In the genomic region with DNA sequence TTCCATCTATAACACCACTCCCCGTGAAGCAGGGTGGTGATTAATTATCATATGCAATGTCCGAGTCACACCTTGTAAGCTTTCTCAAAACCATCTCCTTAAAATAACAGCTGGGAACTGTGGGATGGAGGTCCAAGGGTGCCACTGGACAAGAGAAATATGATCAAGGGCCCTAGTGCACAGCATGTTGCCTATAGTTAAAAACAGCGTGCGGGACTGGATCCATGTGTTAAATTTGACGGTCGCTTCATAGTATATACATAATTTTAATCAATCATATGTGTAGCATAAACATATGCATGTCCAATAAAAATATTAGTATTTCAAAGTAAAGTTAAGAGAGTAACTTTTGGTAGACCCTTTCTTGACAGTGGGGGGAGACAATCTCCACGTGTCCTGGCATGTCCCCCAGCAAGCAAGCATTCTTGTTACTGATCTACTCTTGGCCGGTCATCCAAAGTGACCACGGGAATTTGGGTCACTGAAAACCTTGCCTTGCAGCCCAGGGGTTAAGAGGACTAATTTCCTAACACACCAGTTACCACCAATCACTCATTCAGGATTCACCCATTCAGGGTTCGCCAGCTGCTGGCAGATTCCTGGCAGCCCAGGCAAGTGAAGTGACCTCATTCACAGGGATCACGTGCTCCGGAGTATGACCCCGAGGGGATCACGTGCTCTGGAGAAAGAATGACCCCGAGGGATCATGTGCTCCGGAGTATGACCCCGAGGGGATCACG, we compare ENCODE assay signal across 9 mouse cellular contexts.
DNase-seq lines count a peak whose midpoint lies in the region; ATAC-seq and TF ChIP-seq lines count a peak whose summit lies in the region.
"Had no signal": no experiment of that assay in that cellular context is flagged by ENCODE, and none has a peak within 500 bp of the region (broad histone marks: within the 10 kb centered on the region; RNA-seq: fewer than 3 reads in every experiment).

No protein-coding gene starts in this region.

- TF ChIP-seq CTCF in ES-Bruce4 (IDR thresholded peaks at IDR 0.05; ENCODE audit: low read depth, low read length), result no peak

- no peak for TF ChIP-seq POLR2A in ES-Bruce4 (IDR thresholded peaks at IDR 0.05; ENCODE audit: insufficient read depth, low read length)

- no peaks in the 10 kb centered on the region for H3K9me3 ChIP-seq in ES-Bruce4 (replicated peaks; ENCODE audit: control insufficient read depth, insufficient read depth, low read length, poor library complexity, severe bottlenecking)
- H3K9me3 ChIP-seq in lung, embryonic 16.5 days (ENCODE audit: control insufficient read depth, low read length), result no peaks in the 10 kb centered on the region
- H3K9me3 ChIP-seq: intestine, embryonic 15.5 days had no signal

- intact Hi-C loops in left cerebral cortex, postnatal 4 days (cut with DNase I), result no loop called here

- H3K27ac ChIP-seq in ES-Bruce4 (ENCODE audit: insufficient read depth, low read length), result no peak overlapping the region
- no peak overlapping the region for H3K27ac ChIP-seq in lung, embryonic 16.5 days (ENCODE audit: low read length)
- H3K27ac ChIP-seq: intestine, embryonic 15.5 days had no signal

- H3K9ac ChIP-seq in ES-Bruce4 (ENCODE audit: low read depth, poor library complexity, severe bottlenecking), result no peak overlapping the region
- H3K9ac ChIP-seq in lung, embryonic 16.5 days (ENCODE audit: low read length), result no peak overlapping the region
- H3K9ac ChIP-seq: intestine, embryonic 15.5 days had no signal

- peak; percentile 65; the same call in 1 of the 2 replicates for TF ChIP-seq EP300 in ES-Bruce4 (IDR thresholded peaks at IDR 0.05; ENCODE audit: insufficient read depth, low read depth, low read length)

- no peak overlapping the region for H3K4me2 ChIP-seq in lung, embryonic 16.5 days (ENCODE audit: low read depth, low read length)
- H3K4me2 ChIP-seq: intestine, embryonic 15.5 days had no signal

- no peaks in the 10 kb centered on the region for H3K27me3 ChIP-seq in ES-Bruce4 (ENCODE audit: control insufficient read depth, insufficient read depth, low read length, poor library complexity, severe bottlenecking)
- H3K27me3 ChIP-seq in lung, embryonic 16.5 days (ENCODE audit: control insufficient read depth, insufficient read depth, low read depth, low read length), result no peaks in the 10 kb centered on the region
- H3K27me3 ChIP-seq: intestine, embryonic 15.5 days had no signal

- no peak overlapping the region for H3K4me3 ChIP-seq in ES-Bruce4 (ENCODE audit: low read depth, low read length)
- no peak overlapping the region for H3K4me3 ChIP-seq in lung, embryonic 16.5 days (ENCODE audit: low read length)
- H3K4me3 ChIP-seq: intestine, embryonic 15.5 days had no signal

- peaks cover 2% of the 10 kb centered on the region for H3K4me1 ChIP-seq in ES-Bruce4 (ENCODE audit: control insufficient read depth, insufficient read depth, low read length)
- H3K4me1 ChIP-seq in lung, embryonic 16.5 days (replicated peaks; ENCODE audit: control insufficient read depth, insufficient read depth, low read length), result peaks cover 6% of the 10 kb centered on the region; the same call in 1 of the 2 replicates

- H3K36me3 ChIP-seq in ES-Bruce4 (ENCODE audit: control insufficient read depth, insufficient read depth, low read length, poor library complexity, severe bottlenecking), result no peaks in the 10 kb centered on the region
- H3K36me3 ChIP-seq in lung, embryonic 16.5 days (ENCODE audit: control insufficient read depth, insufficient read depth, low read length), result no peaks in the 10 kb centered on the region
- H3K36me3 ChIP-seq: intestine, embryonic 15.5 days had no signal

- no peak for ATAC-seq in cerebellum, adult (ENCODE audit: insufficient number of reproducible peaks, low FRiP score, low TSS enrichment)
- ATAC-seq in lung, embryonic 16.5 days (ENCODE audit: low read depth), result peak; percentile 66
- ATAC-seq: intestine, embryonic 15.5 days had no signal

- peak; percentile 12 to 26 for DNase-seq in cerebellum, postnatal 14 days
- peak; percentile 47 for DNase-seq in kidney, adult 18-20 months
- DNase-seq in layer of hippocampus, adult 9-10 months (ENCODE audit: low spot score), result no peak
- no peak for DNase-seq in left cerebral cortex, postnatal 4 days
- DNase-seq in urinary bladder, postnatal 14 days (ENCODE audit: low spot score), result no peak

- 57% methylated on average over 18 of the region's 18 CpGs for WGBS in lung, embryonic 16.5 days

Comparison
In these comparisons a context has a peak if more than half of its experiments do, and no peak if none do; other contexts are left out.
1. DNase-seq: peak in cerebellum, postnatal 14 days (2 of 2) and kidney, adult 18-20 months (single experiment); none in layer of hippocampus, adult 9-10 months (single experiment), left cerebral cortex, postnatal 4 days (single experiment) and urinary bladder, postnatal 14 days (single experiment).